Mouse (Mus musculus) G1E (cell line): Measurements from ENCODE around the gene Timp3.

Experiments
- CTCF ChIP-seq: IDR thresholded peaks from 2 replicates; pipeline ENCODE4 v1.5.1; 2012; ENCODE audit warnings: low read depth, low read length, inconsistent platforms, mixed read lengths
- GATA1 ChIP-seq: IDR thresholded peaks from 2 replicates; pipeline ENCODE4 v1.6.1; 2012; ENCODE audit warnings: borderline replicate concordance, low read length, inconsistent platforms, mixed read lengths
- TAL1 ChIP-seq: conservative IDR thresholded peaks from 2 replicates; pipeline ENCODE4 v1.6.1; 2012; ENCODE audit warnings: low read depth, low read length, inconsistent platforms, mixed read lengths

GRCm38 (mm10) chr10:86359699-86360098 lies 59.5 kb downstream of the Timp3 start:
- no peak for TF ChIP-seq CTCF
- no peak for TF ChIP-seq GATA1
- TF ChIP-seq TAL1: no peak
